In genomic region chrX:112311531-112311887, GRCm38 (mm10) we compare ENCODE assay signal across 8 mouse cellular contexts. TPM values are rescaled to one million over a fixed set of nuclear protein-coding genes. Genes with fewer than 3 reads are reported as not detected.
DNase-seq lines count a peak whose midpoint lies in the region; ATAC-seq and TF ChIP-seq lines count a peak whose summit lies in the region.

No protein-coding gene starts in this region.

- H3K4me1 ChIP-seq in cerebellum, adult 2 months (ENCODE audit: control insufficient read depth, insufficient read depth, low read length), result no peaks in the 10 kb centered on the region
- H3K4me1 ChIP-seq in testis, adult 2 months (ENCODE audit: control insufficient read depth, insufficient read depth, low read length), result no peaks in the 10 kb centered on the region
- no peaks in the 10 kb centered on the region for H3K4me1 ChIP-seq in intestine, embryonic 14.5 days (replicated peaks; ENCODE audit: control insufficient read depth, insufficient read depth, low read length)
- no peaks in the 10 kb centered on the region; the same call in 1 of the 2 replicates for H3K4me1 ChIP-seq in midbrain, embryonic 11.5 days (ENCODE audit: control insufficient read depth, insufficient read depth, low read length)

- no peaks in the 10 kb centered on the region for H3K27me3 ChIP-seq in cerebellum, adult 2 months (ENCODE audit: control insufficient read depth, insufficient read depth, low read length)
- no peaks in the 10 kb centered on the region for H3K27me3 ChIP-seq in testis, adult 2 months (ENCODE audit: control insufficient read depth, insufficient read depth, low read length)
- H3K27me3 ChIP-seq in intestine, embryonic 14.5 days (replicated peaks; ENCODE audit: control insufficient read depth, insufficient read depth, low read length), result no peaks in the 10 kb centered on the region
- no peaks in the 10 kb centered on the region for H3K27me3 ChIP-seq in midbrain, embryonic 11.5 days (ENCODE audit: control insufficient read depth, insufficient read depth, low read length)

- H3K4me3 ChIP-seq in cerebellum, adult 2 months (replicated peaks; ENCODE audit: insufficient read depth, low read depth, low read length), result peak overlapping the region; percentile 96
- peak overlapping the region; percentile 88 for H3K4me3 ChIP-seq in testis, adult 2 months (ENCODE audit: control insufficient read depth, low read depth, low read length)
- H3K4me3 ChIP-seq in intestine, embryonic 14.5 days (ENCODE audit: low read depth, low read length), result peak overlapping the region; percentile 63
- H3K4me3 ChIP-seq in midbrain, embryonic 11.5 days (ENCODE audit: low read depth, low read length), result peak overlapping the region; percentile 51

- no peak for DNase-seq in cerebellum, adult 2 months
- DNase-seq in cerebellum, postnatal 4 days (ENCODE audit: low spot score in 2 of 2), result no peak
- DNase-seq in testis, postnatal 10 days (ENCODE audit: low spot score), result no peak
- no peak for DNase-seq in intestine, embryonic 14.5 days (ENCODE audit: low spot score)
- DNase-seq in midbrain, embryonic 11.5 days (ENCODE audit: low spot score, missing footprints), result peak; percentile 93
- DNase-seq in ovary, postnatal 10 days (ENCODE audit: low spot score), result no peak
- no peak for DNase-seq in embryo, embryonic 11 days

- H3K9ac ChIP-seq in intestine, embryonic 14.5 days (ENCODE audit: low read length), result peak overlapping the region; percentile 78
- H3K9ac ChIP-seq in midbrain, embryonic 11.5 days (ENCODE audit: low read length), result peak overlapping the region; percentile 67

- ATAC-seq in intestine, embryonic 14.5 days (replicated peaks; ENCODE audit: low FRiP score, low TSS enrichment, low read depth), result peak; percentile 74
- peak; percentile 77 for ATAC-seq in midbrain, embryonic 11.5 days (ENCODE audit: low FRiP score)

- no peaks in the 10 kb centered on the region for H3K36me3 ChIP-seq in testis, adult 2 months (ENCODE audit: control insufficient read depth, insufficient read depth, low read length)
- no peaks in the 10 kb centered on the region for H3K36me3 ChIP-seq in intestine, embryonic 14.5 days (ENCODE audit: control insufficient read depth, insufficient read depth, low read length)
- no peaks in the 10 kb centered on the region for H3K36me3 ChIP-seq in midbrain, embryonic 11.5 days (ENCODE audit: control insufficient read depth, insufficient read depth, low read length)

- WGBS in cerebellum, adult 2 months, result 3% methylated on average over 12 of the region's 12 CpGs
- WGBS in intestine, embryonic 14.5 days, result 9% methylated on average over 12 of the region's 12 CpGs
- 8% methylated on average over 12 of the region's 12 CpGs for WGBS in midbrain, embryonic 11.5 days

- no peak overlapping the region for H3K27ac ChIP-seq in cerebellum, adult 2 months (ENCODE audit: insufficient read depth, low read length)
- H3K27ac ChIP-seq in testis, adult 2 months (ENCODE audit: control insufficient read depth, insufficient read depth, low read depth, low read length), result peak overlapping the region; percentile 61
- no peak overlapping the region for H3K27ac ChIP-seq in intestine, embryonic 14.5 days (ENCODE audit: low read depth)
- no peak overlapping the region for H3K27ac ChIP-seq in midbrain, embryonic 11.5 days (ENCODE audit: low read depth, low read length)

- H3K4me2 ChIP-seq in intestine, embryonic 14.5 days (ENCODE audit: low read length), result peak overlapping the region; percentile 46
- H3K4me2 ChIP-seq in midbrain, embryonic 11.5 days, result peak overlapping the region; percentile 33

- no peak for TF ChIP-seq CTCF in cerebellum, adult 2 months (IDR thresholded peaks at IDR 0.05; ENCODE audit: borderline replicate concordance, insufficient read depth, low read depth, low read length)
- TF ChIP-seq CTCF in testis, adult 2 months (IDR thresholded peaks at IDR 0.05; ENCODE audit: control insufficient read depth, insufficient read depth, insufficient replicate concordance, low read depth, low read length), result no peak

- no peaks in the 10 kb centered on the region for H3K9me3 ChIP-seq in intestine, embryonic 14.5 days (ENCODE audit: control insufficient read depth, low read length)
- no peaks in the 10 kb centered on the region for H3K9me3 ChIP-seq in midbrain, embryonic 11.5 days (ENCODE audit: control insufficient read depth, low read length)

- no peak for TF ChIP-seq POLR2A in cerebellum, adult 2 months (IDR thresholded peaks at IDR 0.05; ENCODE audit: borderline replicate concordance, insufficient read depth, low read length)
- TF ChIP-seq POLR2A in testis, adult 2 months (IDR thresholded peaks at IDR 0.05; ENCODE audit: control insufficient read depth, low read depth, low read length), result no peak

RNA-seq across cellular contexts. Expression of gene Apool, which starts 0.4 kb away (rescaled TPM):
- polyA plus RNA-seq in cerebellum, adult 2 months (2012; rRNA removed), result 6.1 and 6.2 TPM in 2 replicates
- polyA plus RNA-seq in testis, adult 2 months (2012; rRNA removed), result 0.88 and 1.1 TPM in 2 replicates
- 53.7 and 57.8 TPM in 2 replicates for polyA plus RNA-seq in intestine, embryonic 14.5 days (2014; fragmentation: Nextera tagmentation; extraction: Ambion mirVana)
- polyA plus RNA-seq in midbrain, embryonic 11.5 days (2014; fragmentation: Nextera tagmentation; extraction: Ambion mirVana), result 74.2 and 81.4 TPM in 2 replicates
